Mouse (Mus musculus) layer of hippocampus, postnatal 36 days (tissue): ENCODE results near the gene Olfr1205. TPM values are rescaled to one million over a fixed set of nuclear protein-coding genes. Genes with fewer than 3 reads are reported as not detected.

Experiments used
- DNase-seq, 2 experiments: peaks; one replicate each; pipeline ENCODE4 v3.0.0; 2022
- total RNA-seq, 2 experiments: library from RNA; stranded (reverse); gene quantifications; 2 replicates each; pipeline ENCODE4 v1.2.3; 2021

Olfr1205 gene
- not detected for total RNA-seq

- DNase-seq = no peak
Observed at GRCm38 (mm10) chr2:88829437-88829836, at the start of gene Olfr1205. Gene Olfr1205 (plus strand): TSS chr2:88829737.

DNA sequence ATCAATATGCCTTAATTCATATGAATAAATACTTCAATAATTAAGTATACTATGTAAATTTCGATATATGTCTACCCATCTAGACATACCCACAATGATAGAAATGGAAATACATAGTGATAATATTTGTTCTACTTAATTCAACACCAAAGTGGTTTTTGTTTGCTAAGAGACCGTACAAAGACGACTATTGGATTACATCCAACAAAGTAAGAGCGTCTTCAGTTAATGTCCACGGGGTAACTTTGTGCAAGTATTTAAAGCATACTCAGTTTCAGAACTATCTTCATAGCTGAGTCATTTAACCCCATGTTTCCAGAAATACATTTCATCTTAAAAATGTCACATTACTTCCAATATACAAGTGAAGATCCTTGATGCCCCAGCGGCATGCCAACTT is 36.8 kb upstream of the Olfr1205 start, which contains the start of gene Olfr1201:
TSS of gene Olfr1201 (plus strand) at position 301 of the 400 bp plus-strand sequence.
- DNase-seq = no peak

GRCm38 (mm10) chr2:88814196-88814595 is 15.3 kb upstream of the Olfr1205 start, which contains the start of gene Olfr1202:
Gene Olfr1202 (plus strand): TSS chr2:88814496.
- no peak for DNase-seq

DNA sequence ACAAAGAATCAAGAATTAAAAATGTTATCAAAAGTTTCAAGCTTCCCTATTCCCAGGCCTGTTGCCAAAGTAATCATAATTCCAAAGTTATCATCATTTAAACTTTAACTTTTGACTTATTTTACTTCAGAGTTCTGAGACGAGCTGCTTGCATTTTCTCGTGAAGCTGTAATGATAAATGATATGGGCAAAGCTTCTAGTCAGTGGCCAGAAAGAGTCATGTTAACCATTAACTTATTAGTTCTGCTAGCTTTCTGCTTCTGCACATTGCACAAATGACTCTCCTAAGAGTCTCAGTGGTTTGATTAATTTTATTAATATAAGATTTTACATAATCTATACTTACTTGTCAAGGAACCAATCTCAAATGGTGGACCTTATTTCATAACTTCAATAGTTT is 8.9 kb downstream of the Olfr1205 start:
- no peak for DNase-seq

DNA sequence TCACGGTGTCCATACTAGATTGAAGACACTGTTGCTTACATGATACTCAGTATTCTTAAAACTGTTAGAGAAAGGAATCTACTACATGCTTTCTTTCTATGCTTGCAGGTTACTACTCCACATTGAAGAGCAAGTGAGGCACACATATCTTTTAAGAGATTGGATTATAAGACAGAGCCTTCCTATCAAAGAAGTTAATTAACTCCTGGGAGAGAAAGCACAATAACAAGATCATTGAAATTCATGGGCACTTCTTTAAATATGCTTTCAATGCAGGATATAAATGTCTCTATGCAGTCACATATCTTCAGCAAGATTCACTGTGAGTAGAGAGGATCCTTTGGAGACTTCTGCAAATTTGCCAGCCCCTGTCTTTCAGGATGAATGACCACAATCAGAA is 19.5 kb downstream of the Olfr1205 start, which contains the start of gene Olfr1204:
TSS of gene Olfr1204 (plus strand) at position 301 of the 400 bp plus-strand sequence.
- DNase-seq = no peak

- no peak for DNase-seq
Observed at GRCm38 (mm10) chr2:88862931-88863330, 33.4 kb downstream of the Olfr1205 start, which contains the start of gene Olfr1206. Gene Olfr1206 (plus strand): TSS chr2:88863231.

Other genes with a start within 250 kb of the Olfr1205 start
- not detected for gene Olfr1189, start 243.3 kb upstream of the Olfr1205 start, total RNA-seq
- not detected for gene Olfr1191-ps1, start 189.2 kb upstream of the Olfr1205 start, total RNA-seq
- not detected for gene Olfr1192-ps1, start 181.2 kb upstream of the Olfr1205 start, total RNA-seq
- not detected for gene Olfr1193, start 154.1 kb upstream of the Olfr1205 start, total RNA-seq
- not detected for gene Olfr1195, start 140.6 kb upstream of the Olfr1205 start, total RNA-seq
- gene Olfr1196, start 125.1 kb upstream of the Olfr1205 start, total RNA-seq = not detected
- gene Olfr1197, start 97.4 kb upstream of the Olfr1205 start, total RNA-seq = not detected
- gene Olfr1198, start 78.4 kb upstream of the Olfr1205 start, total RNA-seq = not detected
- gene Olfr1199, start 69.3 kb upstream of the Olfr1205 start, total RNA-seq = not detected
- not detected for gene Olfr1200, start 59.2 kb upstream of the Olfr1205 start, total RNA-seq
- not detected for gene Olfr1201, start 36.7 kb upstream of the Olfr1205 start, total RNA-seq
- not detected for gene Olfr1202, start 15.2 kb upstream of the Olfr1205 start, total RNA-seq
- gene Olfr1204, start 19.6 kb downstream of the Olfr1205 start, total RNA-seq = not detected
- gene Olfr1206, start 33.5 kb downstream of the Olfr1205 start, total RNA-seq = not detected
- not detected for gene Olfr1208, start 72.6 kb downstream of the Olfr1205 start, total RNA-seq
- gene Olfr1209, start 85.4 kb downstream of the Olfr1205 start, total RNA-seq = not detected
- gene Olfr1211, start 108.4 kb downstream of the Olfr1205 start, total RNA-seq = not detected
- gene Olfr1212, start 124.2 kb downstream of the Olfr1205 start, total RNA-seq = not detected
- gene Gm13762, start 150.5 kb downstream of the Olfr1205 start, total RNA-seq = not detected
- not detected for gene Olfr1214, start 162.9 kb downstream of the Olfr1205 start, total RNA-seq
- gene Olfr1215, start 177.2 kb downstream of the Olfr1205 start, total RNA-seq = not detected
- not detected for gene Olfr1216, start 188.6 kb downstream of the Olfr1205 start, total RNA-seq
- not detected for gene Olfr1217, start 202.3 kb downstream of the Olfr1205 start, total RNA-seq
- not detected for gene Olfr1218, start 231.4 kb downstream of the Olfr1205 start, total RNA-seq